Mouse (Mus musculus): Measurements from ENCODE around the gene Nell2. TPM values are rescaled to one million over a fixed set of nuclear protein-coding genes. Genes with fewer than 3 reads are reported as not detected.

Gene Nell2
- polyA plus RNA-seq (2012; fragmentation: generic; extraction: Trizol) = 0.62 TPM
- long read RNA-seq, experiment 1, partial matches to known transcripts = 1 of 2 reads
- long read RNA-seq, experiment 1, other reads (novel, unspliced or antisense) = 1 of 2 reads
- long read RNA-seq, experiment 2, partial matches to known transcripts = 0 of 7 reads
- long read RNA-seq, experiment 2, other reads (novel, unspliced or antisense) = 7 of 7 reads

- no peak within 1 kb of the TSS for H3K4me3 ChIP-seq (ENCODE audit: insufficient read depth, poor library complexity, severe bottlenecking)
- peaks cover 6% of the 10 kb centered on the region for H3K27me3 ChIP-seq (ENCODE audit: control insufficient read depth, insufficient read depth, insufficient read length)
- H3K36me3 ChIP-seq (ENCODE audit: control insufficient read depth, insufficient read depth) = no peaks in the 10 kb centered on the region
- no peak for TF ChIP-seq MYOD1 (IDR thresholded peaks at IDR 0.05; ENCODE audit: control insufficient read depth, insufficient read length, low read depth)
- no peak for TF ChIP-seq MAX (IDR thresholded peaks at IDR 0.05)
- TF ChIP-seq CTCF (IDR thresholded peaks at IDR 0.05; ENCODE audit: control insufficient read depth, insufficient read depth, insufficient read length) = no peak
- no peak for TF ChIP-seq MYOG (IDR thresholded peaks at IDR 0.05; ENCODE audit: control insufficient read depth, extremely low read depth, insufficient read length)
- no peak for TF ChIP-seq FOSL1 (IDR thresholded peaks at IDR 0.05; ENCODE audit: insufficient read depth, low read length, poor library complexity, severe bottlenecking)
- no peak for TF ChIP-seq CEBPB (IDR thresholded peaks at IDR 0.05; ENCODE audit: low read depth)
- no peak for TF ChIP-seq USF1 (IDR thresholded peaks at IDR 0.05; ENCODE audit: low read depth)
- no peak within 1 kb of the TSS for H3ac ChIP-seq (ENCODE audit: control insufficient read depth, insufficient read length, low read depth)
- no peaks in the 10 kb centered on the region for H3K79me2 ChIP-seq (ENCODE audit: control insufficient read depth, insufficient read depth)
- H3K79me3 ChIP-seq (ENCODE audit: low read depth) = no peaks in the 10 kb centered on the region
Observed at GRCm38 (mm10) chr15:95527948-95528861, at the start of gene Nell2. TSS of gene Nell2 (minus strand) at chr15:95528559.

- H3K4me3 ChIP-seq (ENCODE audit: insufficient read depth, poor library complexity, severe bottlenecking) = no peak overlapping the region
- no peaks in the 10 kb centered on the region for H3K36me3 ChIP-seq (ENCODE audit: control insufficient read depth, insufficient read depth)
- no peaks in the 10 kb centered on the region for H3K79me3 ChIP-seq (ENCODE audit: low read depth)
- TF ChIP-seq USF1 (IDR thresholded peaks at IDR 0.05; ENCODE audit: low read depth) (no peak), CEBPB (IDR thresholded peaks at IDR 0.05; ENCODE audit: low read depth) (no peak)
- peaks cover 32% of the 10 kb centered on the region for H3K27me3 ChIP-seq (ENCODE audit: control insufficient read depth, insufficient read depth, insufficient read length)
- no peak overlapping the region for H3ac ChIP-seq (ENCODE audit: control insufficient read depth, insufficient read length, low read depth)
- H3K79me2 ChIP-seq (ENCODE audit: control insufficient read depth, insufficient read depth) = no peaks in the 10 kb centered on the region
Observed at GRCm38 (mm10) chr15:95574661-95575060, 46.3 kb upstream of the Nell2 start.

- Histone ChIP-seq H3ac (ENCODE audit: control insufficient read depth, insufficient read length, low read depth) (no peak overlapping the region), H3K27me3 (ENCODE audit: control insufficient read depth, insufficient read depth, insufficient read length) (peaks cover 5% of the 10 kb centered on the region), H3K4me3 (ENCODE audit: insufficient read depth, poor library complexity, severe bottlenecking) (no peak overlapping the region), H3K79me3 (ENCODE audit: low read depth) (no peaks in the 10 kb centered on the region), H3K79me2 (ENCODE audit: control insufficient read depth, insufficient read depth) (no peaks in the 10 kb centered on the region), H3K36me3 (ENCODE audit: control insufficient read depth, insufficient read depth) (no peaks in the 10 kb centered on the region)
- no peak for TF ChIP-seq FOSL1 (IDR thresholded peaks at IDR 0.05; ENCODE audit: insufficient read depth, low read length, poor library complexity, severe bottlenecking)
- TF ChIP-seq CTCF (IDR thresholded peaks at IDR 0.05; ENCODE audit: control insufficient read depth, insufficient read depth, insufficient read length) = no peak
- TF ChIP-seq CEBPB (IDR thresholded peaks at IDR 0.05; ENCODE audit: low read depth) = no peak
- no peak for TF ChIP-seq MYOD1 (IDR thresholded peaks at IDR 0.05; ENCODE audit: control insufficient read depth, insufficient read length, low read depth)
- no peak for TF ChIP-seq USF1 (IDR thresholded peaks at IDR 0.05; ENCODE audit: low read depth)
- TF ChIP-seq MAX (IDR thresholded peaks at IDR 0.05) = no peak
- TF ChIP-seq MYOG (IDR thresholded peaks at IDR 0.05; ENCODE audit: control insufficient read depth, extremely low read depth, insufficient read length) = no peak
Observed at GRCm38 (mm10) chr15:95569606-95570005, 41.2 kb upstream of the Nell2 start.

GRCm38 (mm10) chr15:95565160-95565559, 36.8 kb upstream of the Nell2 start:
- Histone ChIP-seq H3K4me3 (ENCODE audit: insufficient read depth, poor library complexity, severe bottlenecking) (no peak overlapping the region), H3K36me3 (ENCODE audit: control insufficient read depth, insufficient read depth) (no peaks in the 10 kb centered on the region), H3ac (ENCODE audit: control insufficient read depth, insufficient read length, low read depth) (no peak overlapping the region), H3K79me2 (ENCODE audit: control insufficient read depth, insufficient read depth) (no peaks in the 10 kb centered on the region), H3K27me3 (ENCODE audit: control insufficient read depth, insufficient read depth, insufficient read length) (no peaks in the 10 kb centered on the region), H3K79me3 (ENCODE audit: low read depth) (no peaks in the 10 kb centered on the region)
- TF ChIP-seq CTCF (IDR thresholded peaks at IDR 0.05; ENCODE audit: control insufficient read depth, insufficient read depth, insufficient read length) (no peak), CEBPB (IDR thresholded peaks at IDR 0.05; ENCODE audit: low read depth) (no peak), MAX (IDR thresholded peaks at IDR 0.05) (no peak), FOSL1 (IDR thresholded peaks at IDR 0.05; ENCODE audit: insufficient read depth, low read length, poor library complexity, severe bottlenecking) (no peak), MYOD1 (IDR thresholded peaks at IDR 0.05; ENCODE audit: control insufficient read depth, insufficient read length, low read depth) (no peak), USF1 (IDR thresholded peaks at IDR 0.05; ENCODE audit: low read depth) (no peak), MYOG (IDR thresholded peaks at IDR 0.05; ENCODE audit: control insufficient read depth, extremely low read depth, insufficient read length) (no peak)

- H3K79me3 ChIP-seq (ENCODE audit: low read depth) = no peaks in the 10 kb centered on the region
- H3K4me3 ChIP-seq (ENCODE audit: insufficient read depth, poor library complexity, severe bottlenecking) = no peak overlapping the region
- no peak overlapping the region for H3ac ChIP-seq (ENCODE audit: control insufficient read depth, insufficient read length, low read depth)
- no peaks in the 10 kb centered on the region for H3K36me3 ChIP-seq (ENCODE audit: control insufficient read depth, insufficient read depth)
- H3K27me3 ChIP-seq (ENCODE audit: control insufficient read depth, insufficient read depth, insufficient read length) = no peaks in the 10 kb centered on the region
- H3K79me2 ChIP-seq (ENCODE audit: control insufficient read depth, insufficient read depth) = no peaks in the 10 kb centered on the region
- TF ChIP-seq MYOG (IDR thresholded peaks at IDR 0.05; ENCODE audit: control insufficient read depth, extremely low read depth, insufficient read length) = no peak
- TF ChIP-seq CEBPB (IDR thresholded peaks at IDR 0.05; ENCODE audit: low read depth) = no peak
Observed at GRCm38 (mm10) chr15:95561303-95561702, 32.9 kb upstream of the Nell2 start.

GRCm38 (mm10) chr15:95550011-95550410, 21.7 kb upstream of the Nell2 start:
- no peaks in the 10 kb centered on the region for H3K36me3 ChIP-seq (ENCODE audit: control insufficient read depth, insufficient read depth)
- no peak overlapping the region for H3ac ChIP-seq (ENCODE audit: control insufficient read depth, insufficient read length, low read depth)
- no peaks in the 10 kb centered on the region for H3K79me2 ChIP-seq (ENCODE audit: control insufficient read depth, insufficient read depth)
- peaks cover 3% of the 10 kb centered on the region for H3K27me3 ChIP-seq (ENCODE audit: control insufficient read depth, insufficient read depth, insufficient read length)
- H3K79me3 ChIP-seq (ENCODE audit: low read depth) = no peaks in the 10 kb centered on the region
- TF ChIP-seq CTCF (IDR thresholded peaks at IDR 0.05; ENCODE audit: control insufficient read depth, insufficient read depth, insufficient read length) = no peak
- TF ChIP-seq MYOG (IDR thresholded peaks at IDR 0.05; ENCODE audit: control insufficient read depth, extremely low read depth, insufficient read length) = no peak
- TF ChIP-seq FOSL1 (IDR thresholded peaks at IDR 0.05; ENCODE audit: insufficient read depth, low read length, poor library complexity, severe bottlenecking) = no peak
- TF ChIP-seq CEBPB (IDR thresholded peaks at IDR 0.05; ENCODE audit: low read depth) = no peak
- no peak for TF ChIP-seq MAX (IDR thresholded peaks at IDR 0.05)
- TF ChIP-seq MYOD1 (IDR thresholded peaks at IDR 0.05; ENCODE audit: control insufficient read depth, insufficient read length, low read depth) = no peak
- TF ChIP-seq USF1 (IDR thresholded peaks at IDR 0.05; ENCODE audit: low read depth) = no peak
- no peak overlapping the region for H3K4me3 ChIP-seq (ENCODE audit: insufficient read depth, poor library complexity, severe bottlenecking)
